Mouse (Mus musculus): ENCODE results near the gene Tbxas1.
A peak's percentile ranks its signal among the peaks of the same experiment; 100 is the strongest.

DNA sequence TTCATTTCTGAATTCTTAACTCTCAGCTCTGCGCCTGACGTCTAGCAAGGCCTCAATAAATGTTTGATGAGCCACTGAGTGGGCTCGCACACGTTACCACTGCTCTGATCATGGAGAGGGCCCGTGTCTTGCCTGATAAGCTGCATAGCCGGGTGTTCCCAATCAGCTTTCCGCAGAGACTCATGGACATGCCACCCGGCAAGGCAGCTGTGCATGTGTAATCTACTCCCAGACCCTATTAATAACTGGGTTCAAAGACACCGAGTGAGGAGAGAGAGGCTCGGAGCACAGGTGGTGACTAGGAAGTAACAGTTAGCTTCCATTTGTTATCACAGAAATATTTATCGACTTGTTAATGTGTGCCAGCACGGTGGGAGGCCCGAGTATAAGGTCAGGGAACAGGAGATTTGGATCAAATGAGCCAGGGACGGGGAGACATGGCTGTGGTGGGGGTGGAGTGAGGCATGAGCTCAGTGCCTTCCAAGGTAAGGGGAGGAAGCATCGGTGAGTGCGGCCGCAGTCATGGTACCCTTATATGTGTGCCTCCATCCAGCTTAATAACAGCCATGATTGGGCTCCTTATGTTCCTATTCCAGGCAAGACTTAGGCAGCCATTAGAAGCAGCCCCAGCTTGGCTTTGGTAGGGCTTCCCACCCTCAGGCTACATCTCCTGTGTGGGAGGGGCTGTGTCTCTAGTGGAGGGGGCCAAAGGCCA, 46.0 kb downstream of the Tbxas1 start:
- no peak for TF ChIP-seq CTCF (IDR thresholded peaks at IDR 0.05; ENCODE audit: low read depth)
- peak; percentile 95 for TF ChIP-seq EP300 (IDR thresholded peaks at IDR 0.05; ENCODE audit: low read depth)

Data from liver, embryonic 14.5 days (tissue).